Mouse (Mus musculus) c-Kit-negative CD71-positive TER-119-positive erythroid progenitor cells, embryonic 14.5 days (primary cell): ENCODE measurements at regions not wholly inside any gene's neighbourhood (a gene's known extent, or its start where the extent isn't known, plus 50 kb on each side); places are given as distances from the start of the nearest gene placed in this dataset.
A peak's percentile ranks its signal among the peaks of the same experiment; 100 is the strongest.

Experiments
- DNase-seq: peaks from one replicate; pipeline ENCODE4 v3.0.0-alpha.2; 2013; ENCODE audit warnings: low read depth, low spot score

DNA sequence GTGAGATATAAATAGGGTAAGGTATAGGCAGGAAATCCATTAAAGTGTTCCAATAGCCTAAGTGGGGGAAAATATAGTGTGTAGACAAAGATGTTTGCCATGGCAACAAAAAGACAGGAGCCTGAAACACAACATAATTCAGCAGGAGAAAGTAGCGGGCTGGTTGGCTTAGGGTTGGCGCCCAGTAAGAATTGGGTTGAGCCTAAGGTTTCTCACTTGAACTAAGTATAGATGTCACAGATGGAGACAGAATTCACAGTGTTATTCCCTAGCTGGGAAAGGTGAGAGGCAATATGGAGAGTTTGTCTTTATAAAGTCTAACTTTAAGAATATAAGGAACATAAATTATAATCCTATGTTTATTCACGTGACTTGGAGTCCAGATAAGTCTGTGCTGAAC is 64.8 kb upstream of the Ogfrl1 start:
- DNase-seq: no peak

DNA sequence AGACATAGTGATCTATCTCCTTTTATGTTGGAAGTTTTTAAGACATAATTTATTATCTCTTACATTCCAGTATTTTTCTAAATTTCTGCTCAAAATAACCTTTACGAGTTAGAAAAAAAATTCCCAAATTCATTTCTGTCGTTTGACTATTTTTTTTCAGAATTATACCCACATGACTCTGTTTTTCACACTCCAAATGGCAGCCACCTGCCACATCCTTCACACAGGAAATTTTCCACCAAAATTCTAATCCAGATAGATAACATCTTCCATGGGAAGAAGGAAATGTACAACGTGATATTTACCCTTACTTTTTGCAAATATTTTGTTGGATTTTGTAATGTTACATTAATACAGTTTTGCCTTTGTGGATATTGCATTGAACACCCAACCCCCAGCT is 66.5 kb upstream of the Ogfrl1 start:
- DNase-seq: no peak

DNA sequence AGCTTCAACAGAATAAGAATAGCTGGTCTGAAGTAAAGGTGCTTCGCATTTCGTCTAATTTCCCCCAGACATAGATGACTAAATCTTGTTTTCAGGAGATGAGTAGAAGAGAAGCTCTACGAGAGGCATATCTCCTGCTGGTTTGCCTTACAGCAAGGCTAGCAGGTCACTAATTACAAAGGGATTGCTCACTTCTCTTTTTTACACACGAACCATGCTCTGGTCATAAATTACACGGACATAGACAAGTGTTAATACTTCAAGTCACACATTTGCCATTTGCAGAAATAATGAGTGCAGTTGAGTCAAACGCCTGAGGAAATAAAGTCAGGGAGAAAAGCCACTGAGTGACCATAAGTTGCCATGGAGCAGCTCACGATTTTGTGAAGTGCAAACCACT is 68.8 kb upstream of the Ogfrl1 start:
- no peak for DNase-seq

DNA sequence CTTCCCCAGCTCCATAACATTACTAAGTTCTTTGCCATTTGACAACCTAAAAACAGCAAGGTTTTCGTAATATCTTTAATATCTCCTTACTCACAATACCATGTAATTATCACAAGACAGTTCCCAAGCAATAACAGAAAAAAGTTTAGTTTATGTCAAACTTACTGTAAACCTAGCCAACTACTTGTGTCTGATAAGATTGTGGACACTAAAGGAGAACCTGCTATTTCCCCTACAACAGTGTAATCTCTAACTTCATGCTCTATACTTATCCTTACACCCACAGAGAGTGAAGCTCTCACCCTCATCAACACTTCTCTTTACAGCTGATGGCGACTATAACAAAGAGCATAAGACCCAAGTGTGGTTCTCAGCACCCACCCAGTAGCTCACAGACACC is 69.8 kb upstream of the Ogfrl1 start:
- DNase-seq: no peak

DNA sequence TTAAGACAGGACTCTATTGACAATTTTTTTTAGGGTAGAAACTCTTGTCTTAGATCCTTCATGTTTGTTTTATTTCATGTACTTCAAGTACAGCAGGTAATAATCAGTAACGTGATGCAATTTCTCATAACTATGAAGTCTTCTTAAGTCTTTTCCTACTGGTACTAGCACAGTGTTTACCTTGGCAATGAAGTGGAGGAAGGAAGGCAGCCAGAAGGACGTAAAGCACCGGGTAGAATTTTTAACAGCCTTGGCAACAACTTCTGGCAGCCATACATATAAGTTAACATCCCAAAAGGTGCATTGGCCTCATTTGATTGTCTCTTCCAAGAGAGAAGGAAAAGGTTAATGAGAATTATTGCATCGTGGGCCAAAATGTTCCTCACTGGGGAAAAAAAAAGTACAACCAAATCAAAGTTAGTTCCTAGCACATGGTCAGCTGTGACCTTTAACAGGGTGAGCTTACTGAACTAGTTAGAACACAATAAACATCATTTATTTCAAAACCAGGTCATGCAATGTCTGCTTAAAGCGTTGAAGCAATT is 83.3 kb upstream of the Ogfrl1 start:
- no peak for DNase-seq

GRCm38 (mm10) chr1:23484566-23484965 is 87.0 kb upstream of the Ogfrl1 start:
- no peak for DNase-seq

- no peak for DNase-seq
Measured at GRCm38 (mm10) chr1:23485150-23485775, 87.7 kb upstream of the Ogfrl1 start.

- no peak for DNase-seq
Measured at GRCm38 (mm10) chr1:23487031-23487430, 89.5 kb upstream of the Ogfrl1 start.

- DNase-seq: no peak
Measured at GRCm38 (mm10) chr1:23490640-23491039, 93.1 kb upstream of the Ogfrl1 start.

- no peak for DNase-seq
Measured at GRCm38 (mm10) chr1:23491041-23491440, 93.5 kb upstream of the Ogfrl1 start.

DNA sequence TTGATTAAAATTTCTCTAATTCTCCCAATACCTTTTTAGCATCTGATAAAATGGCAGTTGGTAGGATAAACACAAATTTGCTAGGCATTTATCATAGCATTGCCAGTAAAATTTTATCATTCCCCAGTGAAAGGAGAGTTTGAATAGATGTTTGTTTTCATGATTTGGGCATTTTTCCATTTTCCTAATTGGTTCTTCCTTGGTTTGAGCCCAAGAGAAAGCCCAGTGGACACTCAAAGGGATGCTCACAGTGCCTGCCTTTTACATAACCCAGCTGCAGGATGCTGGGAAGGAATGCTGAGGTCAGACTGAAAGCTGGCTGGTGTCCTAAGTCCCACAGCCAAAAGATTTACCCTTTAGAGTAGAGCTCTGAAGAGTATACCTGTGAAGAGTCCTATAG is 95.4 kb upstream of the Ogfrl1 start:
- DNase-seq: no peak

DNA sequence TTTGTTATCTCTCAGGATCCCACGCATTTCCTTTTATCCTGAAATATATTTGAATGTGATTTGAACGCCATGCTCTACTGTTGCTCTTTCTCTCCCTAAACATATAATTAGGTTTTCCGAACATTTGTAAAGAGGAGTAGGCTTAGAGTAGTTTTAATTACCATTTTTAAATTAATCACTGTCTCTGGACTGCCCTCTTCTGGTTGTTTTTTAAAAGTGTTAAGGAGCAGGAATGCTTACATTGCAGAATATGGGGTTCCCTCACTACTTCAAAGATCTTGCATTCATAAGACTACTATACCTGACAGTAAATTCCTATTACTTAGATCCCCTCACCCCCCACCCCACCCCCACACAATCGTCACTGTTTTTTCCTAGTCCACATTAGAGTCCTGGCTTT is 97.8 kb upstream of the Ogfrl1 start:
- peak; percentile 21 for DNase-seq

DNA sequence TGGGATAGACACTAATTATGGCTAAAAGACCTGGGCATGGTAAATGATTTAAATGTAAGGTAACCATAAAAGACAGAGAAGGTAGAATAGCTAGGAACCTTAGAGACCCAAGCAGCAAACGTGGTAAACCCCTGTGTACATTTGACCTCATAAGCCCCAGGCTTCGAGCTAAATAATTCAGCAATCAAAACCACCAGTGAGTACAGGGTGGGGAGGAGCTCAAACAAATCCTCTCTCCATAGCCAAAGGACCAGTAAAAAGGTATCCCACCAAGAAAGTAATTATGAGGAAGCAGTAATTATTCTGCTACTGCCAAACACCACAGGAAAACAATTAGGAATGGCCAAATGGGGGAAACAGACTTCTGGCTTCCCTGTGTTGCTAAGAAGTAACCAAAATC is 122.5 kb upstream of the Ogfrl1 start:
- DNase-seq: no peak

- DNase-seq: no peak
Measured at GRCm38 (mm10) chr1:23532659-23533058, 135.1 kb upstream of the Ogfrl1 start.

- no peak for DNase-seq
Measured at GRCm38 (mm10) chr1:23536621-23537020, 139.0 kb upstream of the Ogfrl1 start.

GRCm38 (mm10) chr1:23538419-23538818 is 140.8 kb upstream of the Ogfrl1 start:
- DNase-seq: no peak

DNA sequence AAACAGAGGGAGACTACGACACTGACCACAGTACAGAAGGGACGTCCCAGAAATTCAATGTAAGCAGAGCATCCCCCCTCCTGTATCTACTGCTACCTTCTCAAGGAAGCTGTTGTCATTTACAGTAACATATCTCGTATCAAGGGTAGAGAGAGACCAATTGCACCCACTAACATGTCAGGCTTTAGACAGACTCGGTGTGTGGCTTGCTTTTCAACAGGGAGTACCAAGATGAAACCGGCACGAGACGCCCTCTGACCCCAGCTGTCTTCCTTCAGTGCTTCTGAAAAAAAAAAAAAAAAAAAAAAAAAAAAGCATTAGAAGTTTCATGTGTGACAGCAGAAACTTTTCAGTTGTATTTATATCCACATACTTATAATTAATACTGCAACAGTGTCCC is 143.0 kb upstream of the Ogfrl1 start:
- DNase-seq: no peak

GRCm38 (mm10) chr1:23555794-23556193 is 158.2 kb upstream of the Ogfrl1 start:
- DNase-seq: no peak

DNA sequence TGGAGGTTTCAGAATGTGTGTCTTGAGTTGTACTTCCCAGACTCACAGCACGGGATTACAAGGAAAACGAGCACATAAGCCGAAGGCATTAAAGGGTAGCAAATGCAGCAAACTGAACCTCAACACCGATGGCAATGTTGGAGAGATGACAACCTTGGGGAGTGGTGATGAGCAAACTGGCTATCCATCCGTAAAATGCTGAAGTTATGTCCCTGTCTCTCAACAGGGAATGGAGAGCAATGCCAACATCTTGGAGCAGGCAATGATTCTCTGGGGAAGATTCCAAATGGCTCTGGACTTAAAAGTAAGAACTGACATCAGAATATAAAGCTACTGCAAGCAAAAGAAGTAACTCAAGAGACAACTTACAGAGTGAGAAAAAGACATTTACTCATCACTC is 170.5 kb upstream of the Ogfrl1 start:
- no peak for DNase-seq

DNA sequence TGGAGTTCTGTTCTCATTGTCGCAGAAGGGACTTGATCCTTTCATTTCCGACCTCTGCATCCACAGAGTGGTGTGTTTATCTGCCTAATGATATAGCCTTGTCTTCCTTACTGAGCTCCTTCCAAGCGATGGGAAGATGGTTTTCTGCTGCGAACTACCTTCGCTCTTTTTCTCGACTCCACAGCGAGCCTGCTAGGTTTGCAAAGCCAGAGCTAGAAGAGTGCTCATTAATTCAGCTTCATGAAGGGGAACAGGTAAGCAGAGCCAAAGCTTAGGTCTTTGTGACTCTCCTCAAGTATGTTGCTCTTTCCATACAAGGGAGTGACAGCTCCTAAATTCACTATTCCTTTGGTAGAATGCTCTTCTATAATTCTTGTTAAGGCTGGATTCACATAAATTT is 176.9 kb upstream of the Ogfrl1 start:
- no peak for DNase-seq

DNA sequence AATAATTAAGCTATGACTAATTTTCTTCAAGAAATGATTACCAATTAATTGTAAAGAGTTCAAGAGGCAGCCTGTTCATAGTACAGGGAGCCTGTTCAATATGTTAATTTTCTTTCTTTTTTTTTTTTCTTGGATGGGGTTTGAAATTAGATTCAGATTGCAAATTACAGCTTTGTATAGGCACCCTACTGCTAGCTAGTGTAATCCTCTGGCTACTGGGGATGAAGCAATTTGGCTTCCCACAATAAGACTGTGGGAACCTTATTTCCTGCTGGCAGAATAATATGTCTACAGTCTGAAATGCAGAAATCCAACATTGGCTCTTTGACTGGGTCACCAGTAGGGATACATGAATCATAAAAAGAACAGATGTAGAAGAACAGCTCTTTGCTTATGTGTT is 177.4 kb upstream of the Ogfrl1 start:
- no peak for DNase-seq

GRCm38 (mm10) chr1:23575515-23575914 is 177.9 kb upstream of the Ogfrl1 start:
- DNase-seq: no peak

- no peak for DNase-seq
Measured at GRCm38 (mm10) chr1:23576150-23576549, 178.6 kb upstream of the Ogfrl1 start.

DNA sequence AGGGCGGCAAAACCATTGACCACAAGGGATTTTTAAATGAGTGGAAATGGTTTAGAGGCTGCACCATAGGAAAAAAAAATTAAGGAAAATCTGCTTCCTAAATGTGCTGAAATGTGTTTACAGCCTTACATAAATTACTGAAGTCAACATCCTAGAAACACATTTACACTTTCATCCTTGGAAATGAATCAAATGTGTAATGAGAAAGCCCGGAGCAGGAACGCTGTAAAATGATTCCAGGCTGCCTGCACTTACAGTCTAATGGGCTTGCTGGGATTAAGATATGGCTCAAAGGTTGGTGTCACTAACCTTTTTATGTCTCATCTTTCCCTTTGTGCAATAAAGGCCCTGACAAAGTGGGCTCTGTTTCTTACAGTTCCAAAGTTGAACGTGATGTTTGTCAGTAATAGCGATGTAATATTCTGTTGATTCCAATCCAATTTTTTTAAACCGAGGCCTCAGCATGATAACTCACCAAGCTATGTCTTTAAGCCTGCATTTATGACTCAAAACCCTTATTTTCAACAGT is 172.1 kb upstream of the B3gat2 start:
- no peak for DNase-seq
